In the genomic region with DNA sequence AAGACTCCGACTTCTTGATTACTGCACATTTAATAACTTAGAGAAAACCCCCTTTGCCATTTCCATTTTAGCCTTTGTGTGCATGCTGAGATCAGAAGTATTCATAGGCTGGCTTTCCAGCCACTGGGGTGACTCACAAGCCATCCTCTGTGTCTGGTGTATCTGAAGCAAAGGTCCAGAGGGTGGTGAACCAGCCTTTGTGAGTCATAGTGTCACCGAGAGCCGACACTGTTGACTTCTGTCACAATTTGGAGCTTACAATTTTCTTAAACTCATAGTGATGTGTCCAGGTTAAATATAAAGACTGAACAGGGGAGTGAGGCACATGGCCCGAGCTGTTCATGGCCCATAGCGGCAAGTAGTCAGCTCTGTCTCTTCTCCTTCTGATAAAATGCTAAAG, we compare ENCODE assay signal across 11 mouse cellular contexts.
DNase-seq lines count a peak whose midpoint lies in the region; ATAC-seq and TF ChIP-seq lines count a peak whose summit lies in the region.
"Had no signal": no experiment of that assay in that cellular context is flagged by ENCODE, and none has a peak within 500 bp of the region (broad histone marks: within the 10 kb centered on the region; RNA-seq: fewer than 3 reads in every experiment).

No protein-coding gene starts in this region.

- peak overlapping the region; percentile 60 for H3K9ac ChIP-seq in heart, adult 2 months (ENCODE audit: low read depth, low read length)
- H3K9ac ChIP-seq in embryonic facial prominence, embryonic 11.5 days (replicated peaks; ENCODE audit: low read length): no peak overlapping the region
- H3K9ac ChIP-seq: liver, embryonic 13.5 days had no signal

- peak in 1 of 2 experiments; percentile 58 for DNase-seq in heart, adult 2 months
- no peak for DNase-seq in heart, postnatal 14 days
- DNase-seq in 416B (ENCODE audit: low read depth): peak; percentile 89
- DNase-seq in embryonic facial prominence, embryonic 11.5 days (ENCODE audit: low spot score): no peak
- no peak for DNase-seq in limb, embryonic 10.5 days (ENCODE audit: low spot score)
- DNase-seq in cerebellum, postnatal 36 days: no peak
- DNase-seq in yolk sac, embryonic 10.5 days (ENCODE audit: low spot score): no peak
- DNase-seq: cerebellum, postnatal 14 days; liver, embryonic 13.5 days; thymus, postnatal 14 days had no signal

- H3K4me1 ChIP-seq in heart, adult 2 months (ENCODE audit: control insufficient read depth, insufficient read depth, low read length): peaks cover 26% of the 10 kb centered on the region
- H3K4me1 ChIP-seq in embryonic facial prominence, embryonic 11.5 days (ENCODE audit: control insufficient read depth, insufficient read depth, low read length): no peaks in the 10 kb centered on the region
- H3K4me1 ChIP-seq in limb, embryonic 10.5 days: peaks cover 85% of the 10 kb centered on the region

- no peak for ATAC-seq in embryonic facial prominence, embryonic 11.5 days (replicated peaks; ENCODE audit: insufficient number of reproducible peaks, low FRiP score, low TSS enrichment, low read depth)
- no peak for ATAC-seq in megakaryocyte, adult 5-6 weeks (ENCODE audit: poor library complexity, severe bottlenecking)

- H3K4me3 ChIP-seq in heart, adult 2 months: peak overlapping the region; percentile 95
- no peak overlapping the region for H3K4me3 ChIP-seq in embryonic facial prominence, embryonic 11.5 days (ENCODE audit: low read depth, low read length)
- H3K4me3 ChIP-seq in limb, embryonic 10.5 days: peak overlapping the region; percentile 10; the same call in 1 of the 2 replicates
- H3K4me3 ChIP-seq: liver, embryonic 13.5 days had no signal

- peaks cover 3% of the 10 kb centered on the region for H3K79me2 ChIP-seq in heart, adult 2 months (replicated peaks; ENCODE audit: control insufficient read depth, insufficient read depth, low read length)

- 0 out of 2 replicates have a peak, but pooled peaks have one; percentile 5 for TF ChIP-seq POLR2A in heart, adult 2 months (IDR thresholded peaks at IDR 0.05; ENCODE audit: insufficient read depth, low read depth, low read length)

- intact Hi-C loops in heart, adult 2 months (cut with DNase I): loop anchor here (5.0 to 10.0 kb wide), 2 partner anchors 106 to 321 kb away; no protein-coding TSS in a partner anchor
- intact Hi-C loops in heart, postnatal 14 days (cut with DNase I): loop anchor here (5.0 kb wide), 5 partner anchors 34 to 316 kb away; no protein-coding TSS in a partner anchor

- no peaks in the 10 kb centered on the region for H3K9me3 ChIP-seq in embryonic facial prominence, embryonic 11.5 days (replicated peaks; ENCODE audit: control insufficient read depth, low read length)
- H3K9me3 ChIP-seq in limb, embryonic 10.5 days (replicated peaks): no peaks in the 10 kb centered on the region
- H3K9me3 ChIP-seq: liver, embryonic 13.5 days had no signal

- H3K36me3 ChIP-seq in heart, adult 2 months (ENCODE audit: control insufficient read depth, insufficient read depth, low read length): peaks cover 37% of the 10 kb centered on the region
- no peaks in the 10 kb centered on the region; the same call in 1 of the 2 replicates for H3K36me3 ChIP-seq in embryonic facial prominence, embryonic 11.5 days (replicated peaks; ENCODE audit: control insufficient read depth, insufficient read depth, low read depth, low read length)
- peaks cover 36% of the 10 kb centered on the region for H3K36me3 ChIP-seq in limb, embryonic 10.5 days

- H3K27me3 ChIP-seq in heart, adult 2 months (ENCODE audit: control insufficient read depth, insufficient read depth, low read length): no peaks in the 10 kb centered on the region
- no peaks in the 10 kb centered on the region for H3K27me3 ChIP-seq in embryonic facial prominence, embryonic 11.5 days (ENCODE audit: control insufficient read depth, insufficient read depth, low read length)
- no peaks in the 10 kb centered on the region for H3K27me3 ChIP-seq in limb, embryonic 10.5 days (ENCODE audit: low read depth, poor library complexity, severe bottlenecking)
- H3K27me3 ChIP-seq: liver, embryonic 13.5 days had no signal

- 32% methylated on average over 5 of the region's 5 CpGs for WGBS in heart, adult 2 months
- WGBS in embryonic facial prominence, embryonic 11.5 days: 80% methylated on average over 5 of the region's 5 CpGs
- WGBS in limb, embryonic 10.5 days: 90% methylated on average over 5 of the region's 5 CpGs

- no peak for TF ChIP-seq EP300 in heart, adult 2 months (IDR thresholded peaks at IDR 0.05; ENCODE audit: insufficient read depth, low read depth, low read length)

- H3K4me2 ChIP-seq in embryonic facial prominence, embryonic 11.5 days (ENCODE audit: low read depth, low read length): peak overlapping the region; percentile 2; the same call in 1 of the 2 replicates
- H3K4me2 ChIP-seq: liver, embryonic 13.5 days had no signal

- TF ChIP-seq CTCF in heart, adult 2 months (IDR thresholded peaks at IDR 0.05): 0 out of 2 replicates have a peak, but pooled peaks have one; percentile 3

- peak overlapping the region; percentile 100 for H3K27ac ChIP-seq in heart, adult 2 months
- no peak overlapping the region for H3K27ac ChIP-seq in embryonic facial prominence, embryonic 11.5 days (replicated peaks; ENCODE audit: low read depth, low read length)
- peak overlapping the region; percentile 76 for H3K27ac ChIP-seq in limb, embryonic 10.5 days
- H3K27ac ChIP-seq: liver, embryonic 13.5 days had no signal
